Mouse (Mus musculus) olfactory bulb, adult 2 months (tissue): ENCODE data around the gene 6030452D12Rik.

Source experiments
- CTCF ChIP-seq: fragments of 200-500 bp; IDR thresholded peaks from 2 replicates; pipeline ENCODE4 v1.5.1; 2012; ENCODE audit warnings: low read depth, mild to moderate bottlenecking, low read length, moderate library complexity; ENCODE audit not compliant: insufficient read depth
- POLR2A ChIP-seq: fragments of 200-500 bp; IDR thresholded peaks from 2 replicates; pipeline ENCODE4 v1.6.1; 2012; ENCODE audit warnings: mild to moderate bottlenecking, low read depth, low read length, moderate library complexity; ENCODE audit not compliant: insufficient read depth

DNA sequence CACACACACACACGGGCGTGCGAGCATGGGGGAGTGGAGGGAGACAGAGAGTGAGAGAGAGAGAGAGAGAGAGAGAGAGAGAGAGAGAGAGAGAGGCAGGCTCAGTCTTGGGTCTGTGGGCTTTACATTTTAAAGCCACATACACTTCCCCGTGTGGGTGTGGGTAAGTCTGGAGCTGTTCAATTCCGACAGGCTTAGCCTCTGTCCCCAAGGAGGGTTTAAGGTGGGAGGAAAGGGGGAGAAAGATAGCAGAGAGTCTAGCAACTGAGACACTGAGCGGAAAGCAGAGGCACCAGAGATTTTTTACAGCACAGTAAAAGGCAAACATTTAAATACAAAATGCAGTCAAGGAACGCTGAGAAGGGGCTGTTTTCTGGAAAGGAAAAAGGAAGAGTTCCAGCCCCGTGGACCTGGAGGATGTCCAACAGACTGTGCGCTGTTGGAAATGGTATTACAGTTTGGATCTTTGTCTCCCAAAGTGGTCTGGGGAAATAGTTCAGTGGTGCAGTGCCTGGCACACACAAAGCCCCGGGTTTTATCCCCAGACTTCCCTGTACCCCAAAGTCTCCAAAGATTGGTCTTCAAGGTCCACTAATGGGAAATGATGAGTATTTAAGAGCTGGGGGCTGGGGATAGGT is 5.1 kb downstream of the 6030452D12Rik start:
- TF ChIP-seq CTCF (no peak), POLR2A (no peak)
